Mouse (Mus musculus) embryonic facial prominence, embryonic 10.5 days (tissue): ENCODE results near the gene Sstr4. TPM values are rescaled to one million over a fixed set of nuclear protein-coding genes. Genes with fewer than 3 reads are reported as not detected.
A peak's percentile ranks its signal among the peaks of the same experiment; 100 is the strongest.

Experiments
- DNase-seq: peaks from one replicate; pipeline ENCODE4 v3.0.0-alpha.2; 2017; ENCODE audit warnings: low spot score
- H3K27ac ChIP-seq: fragments of 300-500 bp; sonication (generic); replicated peaks from 2 replicates; pipeline ENCODE4 v1.5.1; 2016; ENCODE audit warnings: mild to moderate bottlenecking
- H3K27me3 ChIP-seq: fragments of 300-500 bp; sonication (generic); replicated peaks from 2 replicates; pipeline ENCODE4 v1.6.1; 2016; ENCODE audit warnings: low read depth, mild to moderate bottlenecking; ENCODE audit not compliant: poor library complexity, severe bottlenecking
- H3K36me3 ChIP-seq: fragments of 300-500 bp; sonication (generic); replicated peaks from 2 replicates; pipeline ENCODE4 v1.6.1; 2016; ENCODE audit warnings: mild to moderate bottlenecking, moderate library complexity
- H3K4me1 ChIP-seq: fragments of 300-500 bp; sonication (generic); 2 replicates; pipeline ENCODE4 v1.6.1; 2016
- H3K4me3 ChIP-seq: fragments of 300-500 bp; sonication (generic); 2 replicates; pipeline ENCODE4 v1.5.1; 2016; ENCODE audit warnings: mild to moderate bottlenecking, moderate library complexity
- H3K9me3 ChIP-seq: fragments of 300-500 bp; sonication (generic); 2 replicates; pipeline ENCODE4 v1.6.1; 2016; ENCODE audit warnings: mild to moderate bottlenecking
- WGBS: fragments of 180-500 bp; shearing (Covaris S2); methylation state at CpG from one replicate; pipeline ENCODE4 v1.1.7; 2016; 5-methylcytosine and 5-hydroxymethylcytosine counted together
- polyA plus RNA-seq: library from polyadenylated mRNA; unstranded; fragments of >200 nt; fragmentation: Nextera tagmentation; extraction: Ambion mirVana; gene quantifications from 2 replicates; pipeline ENCODE4 v1.2.1, GENCODE M21; 2016

Gene Sstr4
- polyA plus RNA-seq, 1 experiment from 2014 or later: 1.0 TPM

DNA sequence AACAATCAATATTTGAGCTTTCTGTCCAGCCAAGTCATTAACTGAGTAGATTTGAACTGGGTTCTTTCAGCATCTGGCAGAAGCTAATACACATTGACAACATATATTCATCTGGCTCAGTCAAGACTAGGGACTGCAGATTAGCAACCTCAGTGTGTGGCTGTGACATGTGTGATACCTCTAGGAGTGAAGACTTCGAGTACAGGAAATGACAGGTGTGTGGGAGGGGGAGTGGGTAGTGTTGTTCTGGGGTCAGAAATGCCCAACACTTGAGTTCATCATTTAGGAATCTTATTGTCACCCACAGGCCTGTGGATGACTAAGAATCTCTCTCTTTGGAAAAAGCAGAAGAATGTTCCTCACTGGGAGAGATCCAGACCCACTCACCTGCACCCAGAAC is 26.0 kb downstream of the Sstr4 start:
- Histone ChIP-seq H3K4me1 (peaks cover 13% of the 10 kb centered on the region; the same call in 1 of the 2 replicates), H3K36me3 (no peaks in the 10 kb centered on the region), H3K27ac (no peak overlapping the region), H3K4me3 (no peak overlapping the region), H3K9me3 (no peaks in the 10 kb centered on the region), H3K27me3 (no peaks in the 10 kb centered on the region)
- DNase-seq: no peak
- 65% methylated on average over 1 of the region's 1 CpGs for WGBS

DNA sequence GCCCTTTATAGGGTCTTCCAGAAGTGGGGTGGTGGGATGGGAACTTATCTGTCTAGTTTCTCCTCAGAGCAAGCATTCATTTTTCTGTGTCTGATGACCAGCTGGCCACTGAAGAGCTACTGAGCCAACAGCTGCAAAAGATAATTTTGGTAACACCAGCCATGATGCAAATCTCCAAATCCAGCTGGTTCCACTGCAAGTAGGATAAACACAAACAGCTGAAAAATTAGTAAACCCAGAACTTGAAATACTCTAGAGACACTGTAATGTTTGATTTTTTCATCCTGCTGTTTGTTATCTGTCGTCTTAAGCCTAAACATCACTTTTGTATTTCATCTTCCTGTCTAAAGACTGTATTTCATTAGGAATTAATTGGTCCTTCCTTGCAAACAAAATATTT is 26.6 kb downstream of the Sstr4 start:
- no peak for DNase-seq
- Histone ChIP-seq H3K27me3 (no peaks in the 10 kb centered on the region), H3K9me3 (no peaks in the 10 kb centered on the region), H3K36me3 (no peaks in the 10 kb centered on the region), H3K4me1 (peaks cover 8% of the 10 kb centered on the region; the same call in 1 of the 2 replicates), H3K27ac (no peak overlapping the region), H3K4me3 (no peak overlapping the region)
- WGBS: 57% methylated on average over 1 of the region's 1 CpGs

DNA sequence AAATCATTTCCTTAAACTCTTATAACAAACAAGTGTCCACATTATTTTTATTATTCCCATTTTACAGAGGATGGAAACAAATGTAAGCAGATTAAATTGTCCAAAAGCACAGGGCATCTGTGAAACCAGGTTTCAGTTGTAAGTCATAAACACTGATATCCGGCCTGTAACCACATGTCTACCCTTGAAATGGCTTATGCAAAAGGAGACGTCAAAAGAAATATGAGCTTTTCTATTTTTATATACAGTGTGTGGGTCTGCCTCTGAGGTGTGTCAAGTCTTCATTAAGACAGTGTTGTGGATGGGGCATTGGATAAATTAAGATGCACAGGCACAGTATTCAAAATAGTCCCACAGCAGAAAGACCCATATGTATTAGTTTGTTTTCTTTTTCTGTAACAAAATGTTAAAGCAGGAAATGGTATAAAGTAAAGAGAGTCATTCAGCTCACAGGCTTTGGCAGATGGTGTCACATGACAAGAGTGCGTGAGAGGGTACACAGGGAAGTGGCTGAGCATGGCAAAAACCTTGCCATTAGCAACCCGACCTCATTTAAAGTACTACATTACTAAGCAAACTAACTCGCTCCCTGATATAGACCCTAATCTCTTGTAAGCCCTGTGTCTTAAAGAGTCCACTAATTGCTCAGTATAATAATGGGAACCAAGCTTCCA is 30.7 kb downstream of the Sstr4 start:
- no peaks in the 10 kb centered on the region for H3K9me3 ChIP-seq
- DNase-seq: no peak
- WGBS: 69% methylated on average over 5 of the region's 5 CpGs

GRCm38 (mm10) chr2:148427553-148427952 is 32.4 kb downstream of the Sstr4 start:
- H3K36me3 ChIP-seq: no peaks in the 10 kb centered on the region
- WGBS: 83% methylated on average over 3 of the region's 3 CpGs
- DNase-seq: no peak
- H3K4me3 ChIP-seq: no peak overlapping the region
- H3K9me3 ChIP-seq: no peaks in the 10 kb centered on the region
- no peaks in the 10 kb centered on the region for H3K27me3 ChIP-seq
- H3K4me1 ChIP-seq: 0 out of 2 replicates have a peak, but pooled peaks cover 2% of the 10 kb centered on the region
- H3K27ac ChIP-seq: no peak overlapping the region

More for the DNA sequence above, 30.7 kb downstream of the Sstr4 start:
- Histone ChIP-seq H3K27me3 (no peaks in the 10 kb centered on the region), H3K27ac (no peak overlapping the region), H3K36me3 (no peaks in the 10 kb centered on the region), H3K4me3 (no peak overlapping the region), H3K4me1 (0 out of 2 replicates have a peak, but pooled peaks cover 2% of the 10 kb centered on the region)

- Histone ChIP-seq H3K4me3 (no peak overlapping the region), H3K4me1 (no peaks in the 10 kb centered on the region), H3K36me3 (no peaks in the 10 kb centered on the region), H3K27me3 (no peaks in the 10 kb centered on the region), H3K27ac (no peak overlapping the region), H3K9me3 (no peaks in the 10 kb centered on the region)
- WGBS: 86% methylated on average over 3 of the region's 3 CpGs
- no peak for DNase-seq
Observed at GRCm38 (mm10) chr2:148428523-148428922, 33.4 kb downstream of the Sstr4 start.

DNA sequence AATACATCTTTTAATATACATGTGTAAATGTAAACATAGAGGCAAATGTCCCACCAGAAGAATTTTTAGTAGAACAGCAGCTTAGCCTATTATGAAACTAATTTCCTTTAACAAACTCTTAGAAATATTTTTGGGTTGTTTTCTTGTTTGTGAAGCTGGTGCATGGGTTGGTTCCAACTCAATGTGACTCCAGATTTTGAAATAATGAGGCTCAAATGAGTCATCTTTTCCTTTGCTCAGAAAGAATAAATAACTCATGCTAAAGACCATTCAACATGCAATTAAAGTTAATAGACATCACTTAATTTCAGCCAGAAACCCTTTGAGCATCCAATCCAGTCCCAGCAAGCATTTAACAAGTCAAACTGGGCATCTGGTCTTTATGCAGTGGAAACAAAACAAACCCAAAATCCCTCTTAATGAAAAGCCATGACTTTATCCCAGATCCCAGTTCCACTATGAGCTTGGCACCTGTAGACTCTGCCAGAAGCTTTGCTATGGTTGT is 33.9 kb downstream of the Sstr4 start:
- Histone ChIP-seq H3K9me3 (no peaks in the 10 kb centered on the region), H3K27me3 (no peaks in the 10 kb centered on the region), H3K4me3 (no peak overlapping the region), H3K27ac (no peak overlapping the region), H3K4me1 (no peaks in the 10 kb centered on the region), H3K36me3 (no peaks in the 10 kb centered on the region)
- no peak for DNase-seq

DNA sequence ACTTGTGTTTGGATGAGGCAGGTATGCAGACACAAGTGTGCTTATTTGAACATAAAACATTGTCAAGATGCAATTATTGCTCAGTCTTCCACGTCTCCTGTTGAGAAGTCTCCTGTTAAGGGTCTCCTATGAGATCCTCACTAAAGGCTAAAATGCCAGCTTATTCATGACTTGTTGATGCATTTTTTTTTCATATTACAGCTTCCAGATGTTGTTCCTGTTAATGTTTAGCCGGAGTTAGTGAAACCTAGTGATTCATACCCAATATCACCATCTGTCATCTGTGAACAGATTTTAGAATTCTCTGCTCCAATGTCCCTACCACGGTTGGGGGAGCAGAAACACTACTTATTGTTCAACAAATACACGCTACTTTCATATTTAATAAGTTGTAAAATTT is 35.8 kb downstream of the Sstr4 start:
- Histone ChIP-seq H3K4me3 (no peak overlapping the region), H3K36me3 (no peaks in the 10 kb centered on the region), H3K9me3 (no peaks in the 10 kb centered on the region), H3K27me3 (no peaks in the 10 kb centered on the region), H3K4me1 (no peaks in the 10 kb centered on the region), H3K27ac (no peak overlapping the region)
- DNase-seq: no peak
- 80% methylated on average over 4 of the region's 4 CpGs for WGBS

DNA sequence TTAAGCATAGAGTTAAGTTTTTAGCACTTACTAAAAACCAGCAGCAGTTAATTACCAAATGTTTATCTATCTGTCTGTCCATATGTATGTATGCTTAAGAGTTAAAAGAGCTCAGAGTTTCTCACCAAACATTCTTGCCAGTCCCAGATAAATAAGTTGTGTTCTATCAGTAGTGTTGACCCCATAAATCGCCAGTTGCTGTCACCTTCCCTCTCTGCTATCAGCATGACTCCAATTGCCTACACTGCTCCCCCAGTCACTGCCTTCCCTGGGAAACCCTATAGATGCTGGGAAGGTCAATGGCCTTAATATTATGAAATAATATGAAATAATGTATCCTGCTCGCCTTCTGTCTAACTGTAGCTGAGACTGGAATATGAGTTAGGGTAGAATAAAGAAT is 37.2 kb downstream of the Sstr4 start:
- Histone ChIP-seq H3K27ac (no peak overlapping the region), H3K9me3 (no peaks in the 10 kb centered on the region), H3K36me3 (no peaks in the 10 kb centered on the region), H3K27me3 (no peaks in the 10 kb centered on the region), H3K4me3 (no peak overlapping the region), H3K4me1 (no peaks in the 10 kb centered on the region)
- 70% methylated on average over 2 of the region's 2 CpGs for WGBS
- no peak for DNase-seq

- Histone ChIP-seq H3K27me3 (no peaks in the 10 kb centered on the region), H3K4me3 (no peak overlapping the region), H3K36me3 (no peaks in the 10 kb centered on the region), H3K27ac (no peak overlapping the region), H3K9me3 (no peaks in the 10 kb centered on the region), H3K4me1 (peaks cover 12% of the 10 kb centered on the region)
- no peak for DNase-seq
- WGBS: 43% methylated on average over 3 of the region's 3 CpGs
Observed at GRCm38 (mm10) chr2:148436285-148436684, 41.1 kb downstream of the Sstr4 start.

DNA sequence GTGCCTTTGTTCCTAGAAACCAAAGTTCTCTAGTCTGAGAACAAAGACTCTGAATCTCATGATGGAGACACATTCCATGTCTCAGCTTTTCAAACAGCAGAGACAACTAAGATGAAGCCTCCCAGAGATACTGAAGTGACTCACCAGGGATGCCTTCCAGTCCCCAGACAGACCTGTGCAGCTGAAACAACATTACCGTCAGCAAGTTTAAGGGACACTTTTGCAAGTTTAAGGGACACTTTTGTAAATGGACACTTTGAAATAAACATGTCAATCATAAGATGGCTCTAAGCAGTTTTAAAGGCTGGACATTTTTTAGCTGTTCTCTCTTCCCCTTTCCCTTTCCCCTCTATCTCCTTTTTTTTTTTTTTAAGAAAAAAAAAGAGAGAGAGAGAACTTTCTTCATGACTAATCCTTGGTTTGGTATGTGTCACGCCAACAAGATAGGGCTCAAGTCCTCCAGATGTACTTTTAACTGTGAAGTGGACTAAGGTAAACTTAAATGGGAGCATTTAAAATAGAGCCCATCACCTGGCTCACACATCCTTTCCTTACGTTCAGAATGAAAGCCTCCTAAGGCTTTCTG is 44.6 kb downstream of the Sstr4 start:
- DNase-seq: no peak
- WGBS: 62% methylated on average over 3 of the region's 3 CpGs
- Histone ChIP-seq H3K36me3 (no peaks in the 10 kb centered on the region), H3K27ac (no peak overlapping the region), H3K4me3 (no peak overlapping the region), H3K9me3 (no peaks in the 10 kb centered on the region), H3K27me3 (no peaks in the 10 kb centered on the region), H3K4me1 (peaks cover 24% of the 10 kb centered on the region)

DNA sequence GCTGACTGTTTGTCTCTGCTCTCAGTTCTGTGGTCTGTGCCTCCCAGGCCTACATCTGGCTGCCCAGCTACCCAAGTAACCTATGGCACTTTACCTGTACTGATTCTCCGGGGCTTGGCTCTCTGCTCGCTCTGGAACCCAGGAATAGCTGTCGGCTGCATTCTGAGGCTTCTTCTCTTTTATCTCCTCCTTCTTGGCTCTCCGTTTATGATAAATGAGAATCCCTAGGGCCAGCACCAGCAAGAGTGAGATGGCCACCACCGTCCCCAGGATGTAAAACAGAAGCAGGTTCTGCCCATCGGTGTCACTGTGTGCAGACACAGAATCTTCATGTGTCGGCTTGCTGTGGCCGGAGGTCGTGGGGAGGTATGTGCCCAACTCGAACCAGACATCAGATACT is 46.3 kb downstream of the Sstr4 start:
- H3K9me3 ChIP-seq: no peaks in the 10 kb centered on the region
- H3K36me3 ChIP-seq: no peaks in the 10 kb centered on the region
- peaks cover 24% of the 10 kb centered on the region for H3K4me1 ChIP-seq
- H3K27ac ChIP-seq: 0 out of 2 replicates have a peak overlapping the region, but pooled peaks have one; percentile 30
- DNase-seq: no peak
- WGBS: 82% methylated on average over 10 of the region's 10 CpGs
- H3K4me3 ChIP-seq: peak overlapping the region; percentile 24; the same call in 1 of the 2 replicates
- no peaks in the 10 kb centered on the region for H3K27me3 ChIP-seq

DNA sequence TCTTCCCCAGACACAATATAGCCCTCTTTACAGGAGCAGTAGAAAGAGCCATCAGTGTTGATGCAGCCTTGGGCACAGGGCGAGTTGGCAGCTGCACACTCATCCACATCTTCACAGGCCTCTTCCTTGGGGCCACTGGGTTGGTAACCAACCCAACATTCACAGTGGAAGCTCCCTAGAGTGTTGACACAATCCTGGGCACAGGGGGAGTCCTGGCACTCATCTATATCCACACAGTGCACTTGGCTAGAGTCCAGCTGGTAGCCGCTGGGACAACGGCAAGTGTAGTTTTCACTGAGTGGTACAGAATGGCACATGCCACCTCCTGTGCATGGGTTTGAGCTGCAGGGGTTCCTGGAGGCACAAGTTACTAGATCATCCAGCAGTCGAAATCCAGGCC is 47.0 kb downstream of the Sstr4 start:
- no peak for DNase-seq
- 93% methylated on average over 4 of the region's 4 CpGs for WGBS
- Histone ChIP-seq H3K9me3 (no peaks in the 10 kb centered on the region), H3K4me1 (peaks cover 24% of the 10 kb centered on the region), H3K36me3 (no peaks in the 10 kb centered on the region), H3K4me3 (peak overlapping the region; percentile 24), H3K27me3 (no peaks in the 10 kb centered on the region), H3K27ac (no peak overlapping the region)

DNA sequence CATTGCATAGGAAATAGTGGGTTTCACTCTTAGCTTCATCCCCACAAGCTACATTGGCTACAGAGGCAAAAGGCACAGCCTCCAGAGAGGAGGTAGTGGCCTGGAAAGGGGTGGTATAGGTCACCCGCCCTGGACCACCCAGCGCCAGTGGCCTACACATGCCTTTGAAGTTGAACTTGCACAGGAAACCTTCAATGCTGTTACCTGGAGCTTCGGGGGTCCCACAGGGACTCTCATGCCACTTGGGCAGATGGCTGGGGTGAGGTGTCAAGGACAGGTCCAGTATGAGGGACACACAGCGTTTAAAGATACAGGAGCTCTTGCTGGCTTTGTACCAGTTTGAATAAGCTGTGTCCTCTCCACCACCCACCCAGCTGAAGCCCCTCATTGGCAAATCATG is 47.6 kb downstream of the Sstr4 start:
- Histone ChIP-seq H3K36me3 (no peaks in the 10 kb centered on the region), H3K4me1 (peaks cover 24% of the 10 kb centered on the region), H3K27me3 (no peaks in the 10 kb centered on the region), H3K27ac (peak overlapping the region; percentile 16; the same call in 1 of the 2 replicates), H3K9me3 (no peaks in the 10 kb centered on the region), H3K4me3 (peak overlapping the region; percentile 24; the same call in 1 of the 2 replicates)
- 91% methylated on average over 4 of the region's 4 CpGs for WGBS
- DNase-seq: no peak
